Comparison of ENCODE assay signal across 8 mouse cellular contexts in genomic region chr17:26561290-26561640, GRCm38 (mm10). TPM values are rescaled to one million over a fixed set of nuclear protein-coding genes. Genes with fewer than 3 reads are reported as not detected.
DNase-seq lines count a peak whose midpoint lies in the region; ATAC-seq lines count a peak whose summit lies in the region.

Gene Ergic1 (plus strand): TSS chr17:26561489.

- no peaks in the 10 kb centered on the region for H3K9me3 ChIP-seq in hindbrain, embryonic 15.5 days

- 1% methylated on average over 36 of the region's 36 CpGs for WGBS in hindbrain, embryonic 15.5 days

- no peaks in the 10 kb centered on the region for H3K27me3 ChIP-seq in hindbrain, embryonic 15.5 days

- H3K4me3 ChIP-seq in hindbrain, embryonic 15.5 days = peak within 1 kb of the TSS; percentile 52

- peak; percentile 80 for DNase-seq in R1 (ENCODE audit: low read depth, low spot score)
- peak; percentile 91 to 95 for DNase-seq in cerebellum, postnatal 36 days
- DNase-seq in gastrocnemius, adult 18-20 months (ENCODE audit: low spot score) = peak; percentile 93
- DNase-seq in layer of hippocampus, postnatal 36 days = peak; percentile 89 to 90
- peak; percentile 92 for DNase-seq in lung, postnatal 25 days (ENCODE audit: low spot score)
- peak; percentile 67 for DNase-seq in retina, adult 2 months (ENCODE audit: low read depth, low spot score)
- DNase-seq in thymus, postnatal 36 days = peak; percentile 85 to 88

- peak within 1 kb of the TSS; percentile 76 for H3K27ac ChIP-seq in hindbrain, embryonic 15.5 days (replicated peaks)

- H3K4me2 ChIP-seq in hindbrain, embryonic 15.5 days = peak within 1 kb of the TSS; percentile 73

- peak; percentile 98 for ATAC-seq in hindbrain, embryonic 15.5 days (ENCODE audit: low FRiP score, low read depth)

- peaks cover 34% of the 10 kb centered on the region for H3K4me1 ChIP-seq in hindbrain, embryonic 15.5 days (replicated peaks)

- peaks cover 14% of the 10 kb centered on the region for H3K36me3 ChIP-seq in hindbrain, embryonic 15.5 days

- H3K9ac ChIP-seq in hindbrain, embryonic 15.5 days = peak within 1 kb of the TSS; percentile 74

RNA-seq across cellular contexts. Expression of gene Ergic1, which starts in this region (rescaled TPM):
- 10 to 100 TPM; 44.6 to 46.5 TPM for total RNA-seq in gastrocnemius, adult 18-20 months (2021)
- 91.3 and 97.3 TPM in 2 replicates for polyA plus RNA-seq in hindbrain, embryonic 15.5 days (2015; fragmentation: Nextera tagmentation; extraction: Ambion mirVana)
- 100 to 1,000 TPM; 115 to 119 TPM for total RNA-seq in layer of hippocampus, postnatal 36 days (2021)

Comparison
In these comparisons a context has a peak if more than half of its experiments do, and no peak if none do; other contexts are left out.
1. Peak in every context shown above with its lines: DNase-seq, ATAC-seq, H3K4me3 ChIP-seq and H3K27ac ChIP-seq.